In the genomic region with DNA sequence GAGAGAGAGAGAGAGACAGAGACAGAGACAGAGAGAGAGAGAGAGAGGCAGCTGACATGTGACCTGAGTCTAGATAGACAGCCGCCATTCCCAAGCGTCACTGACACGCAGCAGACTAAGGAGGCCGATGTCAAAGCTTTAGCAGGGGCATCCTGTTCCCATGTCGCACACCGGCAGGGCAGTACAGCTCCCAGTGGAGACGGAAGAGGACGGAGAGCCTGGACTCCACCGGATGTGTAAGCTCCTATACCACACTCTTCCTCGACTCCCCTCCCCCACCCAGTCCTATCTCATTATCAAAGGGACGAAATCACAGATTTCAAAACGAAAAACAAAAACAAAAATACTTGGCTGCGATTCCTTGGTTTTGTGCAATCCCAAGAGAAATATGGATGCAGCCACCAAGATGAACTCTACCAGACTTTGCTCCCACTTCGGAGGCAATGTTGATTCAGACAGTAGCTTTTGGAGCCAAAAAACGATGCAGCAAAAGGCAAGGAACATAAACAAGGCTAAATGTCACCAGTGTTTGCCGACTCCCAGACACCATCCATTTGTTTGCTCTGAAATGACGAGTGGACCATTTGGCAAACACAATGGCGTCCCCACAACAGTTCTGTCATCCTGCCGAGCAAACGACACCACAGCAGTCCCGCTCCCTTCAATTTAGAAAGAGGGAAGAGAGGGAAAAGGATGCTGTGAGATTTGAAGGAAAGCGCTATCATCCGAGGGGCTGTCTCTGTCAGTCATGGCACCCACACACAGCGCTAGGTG, we compare ENCODE assay signal across 23 mouse cellular contexts.
DNase-seq lines count a peak whose midpoint lies in the region; ATAC-seq and TF ChIP-seq lines count a peak whose summit lies in the region.
"Had no signal": no experiment of that assay in that cellular context is flagged by ENCODE, and none has a peak within 500 bp of the region (broad histone marks: within the 10 kb centered on the region; RNA-seq: fewer than 3 reads in every experiment).

No protein-coding gene starts in this region.

- TF ChIP-seq EP300 in liver, postnatal 0 days (IDR thresholded peaks at IDR 0.05; ENCODE audit: low read depth) = no peak
- no peak for TF ChIP-seq EP300 in lung, postnatal 0 days (IDR thresholded peaks at IDR 0.05)

- no peaks in the 10 kb centered on the region for H3K36me3 ChIP-seq in heart, embryonic 10.5 days
- H3K36me3 ChIP-seq in heart, embryonic 11.5 days (ENCODE audit: control insufficient read depth, insufficient read depth, low read length) = no peaks in the 10 kb centered on the region
- H3K36me3 ChIP-seq in liver, postnatal 0 days (replicated peaks; ENCODE audit: insufficient read depth, low read length) = no peaks in the 10 kb centered on the region
- no peaks in the 10 kb centered on the region for H3K36me3 ChIP-seq in liver, embryonic 12.5 days
- no peaks in the 10 kb centered on the region for H3K36me3 ChIP-seq in lung, postnatal 0 days (ENCODE audit: insufficient read depth, low read length)
- no peaks in the 10 kb centered on the region for H3K36me3 ChIP-seq in E14TG2a.4 (ENCODE audit: insufficient read depth, low read length)
- H3K36me3 ChIP-seq in hindbrain, embryonic 14.5 days (replicated peaks; ENCODE audit: control insufficient read depth, insufficient read depth) = no peaks in the 10 kb centered on the region
- H3K36me3 ChIP-seq: embryonic facial prominence, embryonic 10.5 days; heart, embryonic 13.5 days had no signal

- TF ChIP-seq CTCF in liver, postnatal 0 days (IDR thresholded peaks at IDR 0.05; ENCODE audit: low read depth) = no peak
- TF ChIP-seq CTCF in lung, postnatal 0 days (IDR thresholded peaks at IDR 0.05) = no peak
- no peak for TF ChIP-seq CTCF in lung, adult 2 months (IDR thresholded peaks at IDR 0.05; ENCODE audit: insufficient read depth, low read length)
- no peak for TF ChIP-seq CTCF in E14TG2a.4 (conservative IDR thresholded peaks at IDR 0.05; ENCODE audit: low read length)

- no peak overlapping the region for H3K4me3 ChIP-seq in heart, embryonic 10.5 days
- no peak overlapping the region for H3K4me3 ChIP-seq in heart, embryonic 11.5 days (ENCODE audit: low read depth, low read length)
- H3K4me3 ChIP-seq in liver, postnatal 0 days (ENCODE audit: low read depth, low read length) = no peak overlapping the region
- no peak overlapping the region for H3K4me3 ChIP-seq in liver, embryonic 12.5 days
- H3K4me3 ChIP-seq in lung, postnatal 0 days (ENCODE audit: low read depth, low read length) = no peak overlapping the region
- no peak overlapping the region for H3K4me3 ChIP-seq in lung, adult 2 months (replicated peaks; ENCODE audit: extremely low read depth, low read depth, low read length)
- H3K4me3 ChIP-seq in E14TG2a.4 (replicated peaks; ENCODE audit: low read length) = peak overlapping the region; percentile 29
- H3K4me3 ChIP-seq in hindbrain, embryonic 14.5 days (replicated peaks; ENCODE audit: low read length) = no peak overlapping the region
- H3K4me3 ChIP-seq: embryonic facial prominence, embryonic 10.5 days; forebrain, embryonic 13.5 days; heart, adult 2 months; heart, embryonic 13.5 days had no signal

- no peak overlapping the region for H3K4me2 ChIP-seq in heart, embryonic 11.5 days
- H3K4me2 ChIP-seq in liver, postnatal 0 days (ENCODE audit: low read depth, low read length) = 0 out of 2 replicates have a peak overlapping the region, but pooled peaks have one; percentile 18
- H3K4me2 ChIP-seq in liver, embryonic 12.5 days = no peak overlapping the region
- H3K4me2 ChIP-seq in lung, postnatal 0 days (replicated peaks; ENCODE audit: low read depth, low read length) = 0 out of 2 replicates have a peak overlapping the region, but pooled peaks have one; percentile 19
- H3K4me2 ChIP-seq in hindbrain, embryonic 14.5 days (replicated peaks) = no peak overlapping the region
- H3K4me2 ChIP-seq: forebrain, embryonic 13.5 days; heart, embryonic 13.5 days had no signal

- DNase-seq in heart, embryonic 10.5 days (ENCODE audit: low spot score) = peak; percentile 56
- DNase-seq in liver, postnatal 0 days = no peak
- DNase-seq in lung, postnatal 0 days (ENCODE audit: low spot score) = peak; percentile 41
- DNase-seq in lung, adult 2 months = no peak
- DNase-seq in hindbrain, embryonic 14.5 days (ENCODE audit: low spot score) = no peak
- DNase-seq: adrenal gland, postnatal 14 days; B cell, adult 2 months; cerebellum, adult 18-20 months; cerebellum, adult 9-11 months; cerebellum, postnatal 36 days; forebrain, postnatal 0 days; gastrocnemius, postnatal 14 days; heart, adult 2 months; heart, postnatal 36 days had no signal

- H3K27me3 ChIP-seq in heart, embryonic 10.5 days (ENCODE audit: insufficient read depth, poor library complexity, severe bottlenecking) = no peaks in the 10 kb centered on the region
- H3K27me3 ChIP-seq in heart, embryonic 11.5 days (ENCODE audit: control insufficient read depth, insufficient read depth, low read length) = no peaks in the 10 kb centered on the region
- no peaks in the 10 kb centered on the region for H3K27me3 ChIP-seq in liver, postnatal 0 days (ENCODE audit: insufficient read depth, low read length)
- H3K27me3 ChIP-seq in liver, embryonic 12.5 days (replicated peaks) = no peaks in the 10 kb centered on the region; the same call in 1 of the 2 replicates
- no peaks in the 10 kb centered on the region for H3K27me3 ChIP-seq in lung, postnatal 0 days (replicated peaks; ENCODE audit: insufficient read depth, low read length)
- peaks cover 4% of the 10 kb centered on the region; the same call in 1 of the 2 replicates for H3K27me3 ChIP-seq in E14TG2a.4 (ENCODE audit: insufficient read depth, low read length)
- H3K27me3 ChIP-seq in hindbrain, embryonic 14.5 days (ENCODE audit: control insufficient read depth, insufficient read depth, low read length) = no peaks in the 10 kb centered on the region
- H3K27me3 ChIP-seq: forebrain, embryonic 13.5 days; heart, embryonic 13.5 days; Patski had no signal

- no peak overlapping the region for H3K27ac ChIP-seq in heart, embryonic 10.5 days
- H3K27ac ChIP-seq in heart, embryonic 11.5 days (ENCODE audit: low read depth, low read length) = no peak overlapping the region
- no peak overlapping the region for H3K27ac ChIP-seq in liver, postnatal 0 days (ENCODE audit: low read depth)
- no peak overlapping the region for H3K27ac ChIP-seq in liver, embryonic 12.5 days
- H3K27ac ChIP-seq in lung, postnatal 0 days (ENCODE audit: low read length) = no peak overlapping the region
- H3K27ac ChIP-seq in hindbrain, embryonic 14.5 days = no peak overlapping the region
- H3K27ac ChIP-seq: embryonic facial prominence, embryonic 10.5 days; forebrain, embryonic 13.5 days; heart, adult 2 months; heart, embryonic 13.5 days had no signal

- WGBS in heart, embryonic 10.5 days = 60% methylated on average over 24 of the region's 24 CpGs
- WGBS in heart, embryonic 11.5 days (ENCODE audit: insufficient replicate concordance) = 56% methylated on average over 24 of the region's 24 CpGs
- WGBS in liver, postnatal 0 days (ENCODE audit: insufficient replicate concordance) = 53% methylated on average over 24 of the region's 24 CpGs
- WGBS in liver, embryonic 12.5 days (ENCODE audit: insufficient replicate concordance) = 55% methylated on average over 24 of the region's 24 CpGs
- 43% methylated on average over 24 of the region's 24 CpGs for WGBS in lung, postnatal 0 days
- 47% methylated on average over 24 of the region's 24 CpGs for WGBS in lung, adult 2 months
- WGBS in hindbrain, embryonic 14.5 days = 67% methylated on average over 24 of the region's 24 CpGs

- no peak overlapping the region for H3K9ac ChIP-seq in heart, embryonic 11.5 days (ENCODE audit: low read depth, low read length)
- H3K9ac ChIP-seq in liver, postnatal 0 days (replicated peaks) = no peak overlapping the region
- H3K9ac ChIP-seq in liver, embryonic 12.5 days = no peak overlapping the region
- H3K9ac ChIP-seq in lung, postnatal 0 days (replicated peaks; ENCODE audit: low read depth) = no peak overlapping the region
- H3K9ac ChIP-seq in hindbrain, embryonic 14.5 days = no peak overlapping the region
- H3K9ac ChIP-seq: forebrain, embryonic 13.5 days; forebrain, postnatal 0 days; heart, embryonic 13.5 days had no signal

- no peak for ATAC-seq in heart, embryonic 11.5 days (replicated peaks; ENCODE audit: insufficient number of reproducible peaks, low FRiP score, low TSS enrichment)
- ATAC-seq in liver, postnatal 0 days = peak; percentile 63
- no peak for ATAC-seq in liver, embryonic 12.5 days
- peak; percentile 60 for ATAC-seq in lung, postnatal 0 days
- no peak for ATAC-seq in hindbrain, embryonic 14.5 days (ENCODE audit: low FRiP score)
- ATAC-seq: activated CD4-positive, CD25-positive, alpha-beta regulatory T cell, adult 4 months; CD4-positive, CD25-positive, alpha-beta regulatory T cell, adult 4 months; forebrain, embryonic 13.5 days; forebrain, postnatal 0 days; Patski had no signal

- H3K9me3 ChIP-seq in heart, embryonic 10.5 days = no peaks in the 10 kb centered on the region
- H3K9me3 ChIP-seq in heart, embryonic 11.5 days (replicated peaks; ENCODE audit: control insufficient read depth, low read length) = no peaks in the 10 kb centered on the region
- no peaks in the 10 kb centered on the region for H3K9me3 ChIP-seq in liver, postnatal 0 days (ENCODE audit: low read length)
- H3K9me3 ChIP-seq in liver, embryonic 12.5 days (replicated peaks) = no peaks in the 10 kb centered on the region
- H3K9me3 ChIP-seq in lung, postnatal 0 days (ENCODE audit: low read length) = no peaks in the 10 kb centered on the region
- no peaks in the 10 kb centered on the region for H3K9me3 ChIP-seq in E14TG2a.4 (ENCODE audit: low read length)
- H3K9me3 ChIP-seq in hindbrain, embryonic 14.5 days (ENCODE audit: control insufficient read depth, low read length) = no peaks in the 10 kb centered on the region
- H3K9me3 ChIP-seq: embryonic facial prominence, embryonic 10.5 days; forebrain, embryonic 13.5 days; heart, embryonic 13.5 days had no signal

- no peaks in the 10 kb centered on the region for H3K4me1 ChIP-seq in heart, embryonic 10.5 days
- no peaks in the 10 kb centered on the region for H3K4me1 ChIP-seq in heart, embryonic 11.5 days (ENCODE audit: control insufficient read depth, insufficient read depth, low read length)
- H3K4me1 ChIP-seq in liver, postnatal 0 days (ENCODE audit: insufficient read depth) = peaks cover 2% of the 10 kb centered on the region; the same call in 1 of the 2 replicates
- H3K4me1 ChIP-seq in liver, embryonic 12.5 days = no peaks in the 10 kb centered on the region
- H3K4me1 ChIP-seq in lung, postnatal 0 days (ENCODE audit: insufficient read depth, low read depth, low read length) = no peaks in the 10 kb centered on the region
- no peaks in the 10 kb centered on the region for H3K4me1 ChIP-seq in lung, adult 2 months (ENCODE audit: control insufficient read depth, insufficient read depth, low read length)
- H3K4me1 ChIP-seq in E14TG2a.4 (replicated peaks; ENCODE audit: low read depth, low read length) = peaks cover 100% of the 10 kb centered on the region
- H3K4me1 ChIP-seq in hindbrain, embryonic 14.5 days (replicated peaks; ENCODE audit: control insufficient read depth, insufficient read depth, low read length) = no peaks in the 10 kb centered on the region
- H3K4me1 ChIP-seq: forebrain, embryonic 13.5 days; heart, embryonic 13.5 days had no signal

- no peak for TF ChIP-seq POLR2A in lung, adult 2 months (IDR thresholded peaks at IDR 0.05; ENCODE audit: borderline replicate concordance, extremely low read depth, low read depth, low read length)

Comparison
In these comparisons a context has a peak if more than half of its experiments do, and no peak if none do; other contexts are left out.
1. DNase-seq: peak in heart, embryonic 10.5 days (single experiment) and lung, postnatal 0 days (single experiment); none in liver, postnatal 0 days (single experiment), lung, adult 2 months (single experiment) and hindbrain, embryonic 14.5 days (single experiment).
2. ATAC-seq: peak in liver, postnatal 0 days (single experiment) and lung, postnatal 0 days (single experiment); none in heart, embryonic 11.5 days (single experiment), liver, embryonic 12.5 days (single experiment) and hindbrain, embryonic 14.5 days (single experiment).
3. H3K4me2 ChIP-seq: peak in liver, postnatal 0 days (single experiment) and lung, postnatal 0 days (single experiment); none in heart, embryonic 11.5 days (single experiment), liver, embryonic 12.5 days (single experiment) and hindbrain, embryonic 14.5 days (single experiment).